Mouse (Mus musculus) spleen, adult 2 months (tissue): ENCODE results near the gene Ccdc92b.

Experiments
- CTCF ChIP-seq: fragments of 200-500 bp; IDR thresholded peaks from 2 replicates; pipeline ENCODE4 v1.5.1; 2011; ENCODE audit warnings: mild to moderate bottlenecking, inconsistent platforms; ENCODE audit not compliant: insufficient read depth, insufficient read length, insufficient replicate concordance; ENCODE audit errors: extremely low read depth
- POLR2A ChIP-seq: fragments of 200-500 bp; IDR thresholded peaks from 2 replicates; pipeline ENCODE4 v1.6.1; 2011; ENCODE audit warnings: low read depth, low read length, inconsistent platforms

DNA sequence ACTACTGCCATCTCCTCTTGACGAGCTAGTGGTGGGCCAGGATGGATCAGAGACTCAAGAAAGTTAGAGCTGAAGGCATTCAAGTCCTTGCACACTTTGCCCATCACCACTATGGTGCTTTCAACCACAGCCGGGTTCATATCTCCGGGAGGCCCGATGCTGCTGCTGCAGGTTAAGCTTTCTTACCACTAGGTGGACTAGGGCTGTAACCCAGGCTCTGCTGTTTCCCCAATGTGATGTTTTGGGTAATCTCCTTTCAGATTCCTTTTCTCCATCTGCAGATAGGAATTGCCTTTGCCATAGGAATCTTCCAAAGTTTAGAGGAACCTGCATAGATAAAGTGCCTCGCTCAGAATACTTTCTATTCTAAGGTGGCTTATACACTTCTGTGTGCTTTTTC, 3.8 kb upstream of the Ccdc92b start:
- TF ChIP-seq CTCF (no peak), POLR2A (no peak)
